Mouse (Mus musculus) adrenal gland, adult 8-10 months (tissue): ENCODE measurements around the gene Tfe3. TPM values are rescaled to one million over a fixed set of nuclear protein-coding genes. Genes with fewer than 3 reads are reported as not detected.

Experiments
- DNase-seq: peaks from one replicate; pipeline ENCODE4 v3.0.0; 2022
- microRNA-seq, 2 experiments: library from miRNA; unstranded; fragments of <30 nt; microRNA quantifications; one replicate each; pipeline ENCODE4 v1.2.0; 2022
- total RNA-seq, 4 experiments: library from RNA; stranded (reverse); gene quantifications; 2 replicates each; pipeline ENCODE4 v1.2.4; 2022

Gene Tfe3
- total RNA-seq, 4 experiments from 2014 or later: 36.1 to 53.1 (median 44.9) TPM

- no peak for DNase-seq
Measured at GRCm38 (mm10) chrX:7821865-7822779, 59.8 kb downstream of the Tfe3 start, which contains the start of gene Kcnd1. Gene Kcnd1, plus strand, starts transcription at chrX:7822289.

Small RNA genes lying within 50 kb of the gene (microRNA-seq; reads per million reads assigned to microRNA genes)
- 37.1 to 54.3 reads per million in 2 experiments for gene Mir1198

Other genes starting within 250 kb of the Tfe3 start
- gene Foxp3, start 188.9 kb upstream of the Tfe3 start, total RNA-seq: not detected
- 10 to 100 TPM in 1 of 4 experiments, 1 to 10 TPM in 3; 4.1 to 10.3 (median 5.8) TPM for gene Ppp1r3f, start 188.3 kb upstream of the Tfe3 start, total RNA-seq
- 10 to 100 TPM; 22.4 to 30.0 (median 27.1) TPM for gene Ccdc22, start 157.0 kb upstream of the Tfe3 start, total RNA-seq
- gene Cacna1f, start 155.5 kb upstream of the Tfe3 start, total RNA-seq: not detected
- 100 to 1,000 TPM in 1 of 4 experiments, 10 to 100 TPM in 3; 71.5 to 122 (median 80.3) TPM for gene Syp, start 124.1 kb upstream of the Tfe3 start, total RNA-seq
- gene Prickle3, start 105.3 kb upstream of the Tfe3 start, total RNA-seq: 10 to 100 TPM in 3 of 4 experiments, 1 to 10 TPM in 1; 9.6 to 14.5 (median 12.8) TPM
- gene Plp2, start 91.2 kb upstream of the Tfe3 start, total RNA-seq: 10 to 100 TPM; 57.7 to 99.2 (median 78.7) TPM
- under 1 TPM; 0.31 to 0.67 (median 0.45) TPM for gene Magix, start 81.3 kb upstream of the Tfe3 start, total RNA-seq
- 10 to 100 TPM; 57.1 to 76.9 (median 64.6) TPM for gene Gpkow, start 65.4 kb upstream of the Tfe3 start, total RNA-seq
- gene Wdr45, start 48.2 kb upstream of the Tfe3 start, total RNA-seq: 10 to 100 TPM; 68.5 to 92.2 (median 76.2) TPM
- gene Gm45208, start 40.3 kb upstream of the Tfe3 start, total RNA-seq: not detected
- gene Praf2, start 34.1 kb upstream of the Tfe3 start, total RNA-seq: 10 to 100 TPM; 14.4 to 18.2 (median 15.7) TPM
- gene Ccdc120, start 11.7 kb upstream of the Tfe3 start, total RNA-seq: 1 to 10 TPM; 4.7 to 7.3 (median 5.4) TPM
- 10 to 100 TPM; 43.8 to 71.8 (median 60.5) TPM for gene Gripap1, start 27.2 kb downstream of the Tfe3 start, total RNA-seq
- 1 to 10 TPM in 3 of 4 experiments, under 1 TPM in 1; 0.81 to 2.1 (median 1.6) TPM for gene Kcnd1, start 59.7 kb downstream of the Tfe3 start, total RNA-seq
- 10 to 100 TPM; 62.6 to 72.7 (median 69.4) TPM for gene Otud5, start 78.8 kb downstream of the Tfe3 start, total RNA-seq
- gene Pim2, start 115.7 kb downstream of the Tfe3 start, total RNA-seq: 10 to 100 TPM; 10.6 to 12.3 (median 12.2) TPM
- 10 to 100 TPM; 44.4 to 53.4 (median 51.2) TPM for gene Slc35a2, start 121.5 kb downstream of the Tfe3 start, total RNA-seq
- gene Pqbp1, start 136.7 kb downstream of the Tfe3 start, total RNA-seq: 100 to 1,000 TPM in 3 of 4 experiments, 10 to 100 TPM in 1; 96.2 to 130 (median 106) TPM
- 100 to 1,000 TPM; 110 to 134 (median 131) TPM for gene Timm17b, start 136.8 kb downstream of the Tfe3 start, total RNA-seq
- gene Gm10491, start 145.3 kb downstream of the Tfe3 start, total RNA-seq: not detected
- not detected for gene Gm10490, start 147.0 kb downstream of the Tfe3 start, total RNA-seq
- 10 to 100 TPM; 47.2 to 84.3 (median 72.8) TPM for gene Pcsk1n, start 157.3 kb downstream of the Tfe3 start, total RNA-seq
- gene Eras, start 166.0 kb downstream of the Tfe3 start, total RNA-seq: not detected
- 10 to 100 TPM; 14.0 to 36.2 (median 24.5) TPM for gene Hdac6, start 185.3 kb downstream of the Tfe3 start, total RNA-seq
- gene Gata1, start 215.5 kb downstream of the Tfe3 start, total RNA-seq: 1 to 10 TPM in 2 of 4 experiments, not detected in 2; 1.7 to 2.6 TPM